Mouse (Mus musculus) retina, postnatal 7 days (tissue): Measurements from ENCODE around the gene Itpr1.

Experiments used
- DNase-seq: peaks from one replicate; pipeline ENCODE4 v3.0.0-alpha.2; 2012; ENCODE audit warnings: low read depth, low spot score

Itpr1 gene

GRCm38 (mm10) chr6:108212881-108213295 lies at the start of gene Itpr1:
Gene Itpr1, plus strand, starts transcription at chr6:108213096.
- DNase-seq = peak; percentile 83

GRCm38 (mm10) chr6:108164935-108165334 lies 48.0 kb upstream of the Itpr1 start:
- DNase-seq = no peak

GRCm38 (mm10) chr6:108165598-108165997 lies 47.3 kb upstream of the Itpr1 start:
- DNase-seq = no peak

- DNase-seq = no peak
Observed at GRCm38 (mm10) chr6:108167946-108168680, 44.8 kb upstream of the Itpr1 start.

- no peak for DNase-seq
Observed at GRCm38 (mm10) chr6:108168723-108169122, 44.2 kb upstream of the Itpr1 start.

GRCm38 (mm10) chr6:108169466-108169865 lies 43.4 kb upstream of the Itpr1 start:
- DNase-seq = no peak

- no peak for DNase-seq
Observed at GRCm38 (mm10) chr6:108172219-108172618, 40.7 kb upstream of the Itpr1 start.

- DNase-seq = no peak
Observed at GRCm38 (mm10) chr6:108174181-108174580, 38.7 kb upstream of the Itpr1 start.

GRCm38 (mm10) chr6:108179087-108179486 lies 33.8 kb upstream of the Itpr1 start:
- DNase-seq = no peak

GRCm38 (mm10) chr6:108184847-108185684 lies 27.8 kb upstream of the Itpr1 start, which contains the start of gene Sumf1:
Gene Sumf1, minus strand, starts transcription at chr6:108185582.
- peak; percentile 87 for DNase-seq

- DNase-seq = no peak
Observed at GRCm38 (mm10) chr6:108185685-108186009, 27.2 kb upstream of the Itpr1 start.

GRCm38 (mm10) chr6:108190690-108191089 lies 22.2 kb upstream of the Itpr1 start:
- DNase-seq = no peak

GRCm38 (mm10) chr6:108192632-108193031 lies 20.3 kb upstream of the Itpr1 start:
- DNase-seq = no peak

GRCm38 (mm10) chr6:108196665-108197064 lies 16.2 kb upstream of the Itpr1 start:
- DNase-seq = no peak

- DNase-seq = no peak
Observed at GRCm38 (mm10) chr6:108197117-108197516, 15.8 kb upstream of the Itpr1 start.

- DNase-seq = no peak
Observed at GRCm38 (mm10) chr6:108198286-108198685, 14.6 kb upstream of the Itpr1 start.

- no peak for DNase-seq
Observed at GRCm38 (mm10) chr6:108204322-108204721, 8.6 kb upstream of the Itpr1 start.

GRCm38 (mm10) chr6:108206145-108206544 lies 6.8 kb upstream of the Itpr1 start:
- DNase-seq = no peak

GRCm38 (mm10) chr6:108206914-108207566 lies 5.9 kb upstream of the Itpr1 start:
- no peak for DNase-seq

GRCm38 (mm10) chr6:108211896-108212880 lies 708 bp upstream of the Itpr1 start:
- no peak for DNase-seq
